Mouse (Mus musculus) G1E (cell line): ENCODE measurements at regions not wholly inside any gene's neighbourhood (a gene's known extent, or its start where the extent isn't known, plus 50 kb on each side); places are given as distances from the start of the nearest gene placed in this dataset.

Source experiments
- ATAC-seq: 2 replicates; pipeline ENCODE4 v1.8.0; 2016; ENCODE audit warnings: mild to moderate bottlenecking; ENCODE audit not compliant: insufficient number of reproducible peaks, poor library complexity, low FRiP score, severe bottlenecking; ENCODE audit errors: extremely low read depth
- DNase-seq: peaks from one replicate; pipeline ENCODE4 v3.0.0; 2012; ENCODE audit warnings: low spot score
- H3K27me3 ChIP-seq: 2 replicates; pipeline ENCODE4 v1.6.1; 2012; ENCODE audit warnings: mild to moderate bottlenecking, low read length, inconsistent platforms; ENCODE audit not compliant: insufficient read depth
- H3K36me3 ChIP-seq: replicated peaks from 2 replicates; pipeline ENCODE3; 2012; ENCODE audit warnings: mild to moderate bottlenecking, inconsistent platforms
- H3K4me1 ChIP-seq: 2 replicates; pipeline ENCODE4 v1.6.1; 2012; ENCODE audit warnings: low read depth, low read length, inconsistent platforms, mixed read lengths; ENCODE audit not compliant: insufficient read depth
- H3K4me3 ChIP-seq: 2 replicates; pipeline ENCODE4 v1.5.1; 2012; ENCODE audit warnings: low read depth, mild to moderate bottlenecking, inconsistent platforms, low read length, moderate library complexity, mixed read lengths
- H3K9me3 ChIP-seq: replicated peaks from 2 replicates; pipeline ENCODE4 v1.6.1; 2012; ENCODE audit warnings: inconsistent platforms
- CTCF ChIP-seq: IDR thresholded peaks from 2 replicates; pipeline ENCODE4 v1.5.1; 2012; ENCODE audit warnings: low read depth, low read length, inconsistent platforms, mixed read lengths
- GATA1 ChIP-seq: IDR thresholded peaks from 2 replicates; pipeline ENCODE4 v1.6.1; 2012; ENCODE audit warnings: borderline replicate concordance, low read length, inconsistent platforms, mixed read lengths
- GATA2 ChIP-seq: IDR thresholded peaks from 2 replicates; pipeline ENCODE4 v1.6.1; 2012; ENCODE audit warnings: low read depth, low read length, inconsistent platforms, borderline replicate concordance
- POLR2AphosphoS5 ChIP-seq: IDR thresholded peaks from 2 replicates; pipeline ENCODE4 v1.6.1; 2012; ENCODE audit warnings: low read depth, low read length, inconsistent platforms; ENCODE audit not compliant: insufficient replicate concordance
- TAL1 ChIP-seq: conservative IDR thresholded peaks from 2 replicates; pipeline ENCODE4 v1.6.1; 2012; ENCODE audit warnings: low read depth, low read length, inconsistent platforms, mixed read lengths

GRCm38 (mm10) chr3:21865856-21866255 is 210.6 kb upstream of the Tbl1xr1 start:
- DNase-seq: no peak
- Histone ChIP-seq H3K4me3 (no peak overlapping the region), H3K36me3 (no peaks in the 10 kb centered on the region), H3K9me3 (no peaks in the 10 kb centered on the region), H3K4me1 (no peaks in the 10 kb centered on the region), H3K27me3 (peaks cover 5% of the 10 kb centered on the region; the same call in 1 of the 2 replicates)
- no peak for TF ChIP-seq POLR2AphosphoS5
- no peak for TF ChIP-seq GATA2
- TF ChIP-seq GATA1: no peak
- no peak for TF ChIP-seq CTCF
- no peak for TF ChIP-seq TAL1
- no peak for ATAC-seq

GRCm38 (mm10) chr3:21878396-21878795 is 198.1 kb upstream of the Tbl1xr1 start:
- Histone ChIP-seq H3K4me1 (no peaks in the 10 kb centered on the region), H3K36me3 (no peaks in the 10 kb centered on the region), H3K9me3 (no peaks in the 10 kb centered on the region), H3K4me3 (no peak overlapping the region), H3K27me3 (peaks cover 18% of the 10 kb centered on the region)
- TF ChIP-seq GATA2 (no peak), POLR2AphosphoS5 (no peak), TAL1 (no peak), GATA1 (no peak), CTCF (no peak)
- ATAC-seq (no peak), DNase-seq (no peak)

GRCm38 (mm10) chr3:21884216-21884615 is 192.2 kb upstream of the Tbl1xr1 start:
- H3K9me3 ChIP-seq: no peaks in the 10 kb centered on the region
- H3K4me3 ChIP-seq: no peak overlapping the region
- DNase-seq (no peak), ATAC-seq (no peak)
- TF ChIP-seq GATA1: no peak
- no peak for TF ChIP-seq TAL1
- TF ChIP-seq POLR2AphosphoS5: no peak
- no peak for TF ChIP-seq CTCF
- TF ChIP-seq GATA2: no peak
- H3K4me1 ChIP-seq: no peaks in the 10 kb centered on the region
- H3K27me3 ChIP-seq: peaks cover 9% of the 10 kb centered on the region
- no peaks in the 10 kb centered on the region for H3K36me3 ChIP-seq

GRCm38 (mm10) chr3:21888710-21889109 is 187.7 kb upstream of the Tbl1xr1 start:
- DNase-seq (no peak), ATAC-seq (no peak)
- TF ChIP-seq POLR2AphosphoS5: no peak
- no peak for TF ChIP-seq GATA2
- TF ChIP-seq TAL1: no peak
- TF ChIP-seq CTCF: no peak
- TF ChIP-seq GATA1: no peak
- Histone ChIP-seq H3K4me3 (no peak overlapping the region), H3K36me3 (no peaks in the 10 kb centered on the region), H3K27me3 (no peaks in the 10 kb centered on the region; the same call in 1 of the 2 replicates), H3K9me3 (no peaks in the 10 kb centered on the region), H3K4me1 (no peaks in the 10 kb centered on the region)

GRCm38 (mm10) chr3:21891819-21892480 is 184.5 kb upstream of the Tbl1xr1 start:
- no peak for TF ChIP-seq TAL1
- TF ChIP-seq GATA1: no peak
- TF ChIP-seq POLR2AphosphoS5: no peak
- no peak for TF ChIP-seq CTCF
- no peak for TF ChIP-seq GATA2
- Histone ChIP-seq H3K27me3 (peaks cover 1% of the 10 kb centered on the region), H3K4me1 (no peaks in the 10 kb centered on the region), H3K4me3 (no peak overlapping the region), H3K9me3 (no peaks in the 10 kb centered on the region), H3K36me3 (no peaks in the 10 kb centered on the region)
- DNase-seq (no peak), ATAC-seq (no peak)

GRCm38 (mm10) chr3:21892864-21893404 is 183.5 kb upstream of the Tbl1xr1 start:
- Histone ChIP-seq H3K4me1 (no peaks in the 10 kb centered on the region), H3K9me3 (no peaks in the 10 kb centered on the region), H3K27me3 (peaks cover 6% of the 10 kb centered on the region), H3K36me3 (no peaks in the 10 kb centered on the region), H3K4me3 (no peak overlapping the region)
- TF ChIP-seq GATA1 (no peak), CTCF (no peak), GATA2 (no peak), POLR2AphosphoS5 (no peak), TAL1 (no peak)
- no peak for ATAC-seq
- DNase-seq: no peak
